Mouse (Mus musculus) lung, embryonic 16.5 days (tissue): ENCODE data around the gene Dnah11. TPM values are rescaled to one million over a fixed set of nuclear protein-coding genes. Genes with fewer than 3 reads are reported as not detected.
A peak's percentile ranks its signal among the peaks of the same experiment; 100 is the strongest.

Experiments
- ATAC-seq: fragments of 200-750 bp; cut with Nextera tagmentation; 2 replicates; pipeline ENCODE4 v1.8.0; 2017; ENCODE audit warnings: low read depth, mild to moderate bottlenecking, moderate library complexity
- H3K27ac ChIP-seq: fragments of 300-500 bp; sonication (generic); 2 replicates; pipeline ENCODE4 v1.5.1; 2014; ENCODE audit warnings: mild to moderate bottlenecking, control low read depth, low read length
- H3K27me3 ChIP-seq: fragments of 300-500 bp; sonication (generic); 2 replicates; pipeline ENCODE4 v1.6.1; 2014; ENCODE audit warnings: low read depth, low read length, mixed read lengths; ENCODE audit not compliant: control insufficient read depth, insufficient read depth
- H3K36me3 ChIP-seq: fragments of 300-500 bp; sonication (generic); 2 replicates; pipeline ENCODE4 v1.6.1; 2014; ENCODE audit warnings: low read length; ENCODE audit not compliant: control insufficient read depth, insufficient read depth
- H3K4me1 ChIP-seq: fragments of 300-500 bp; sonication (generic); replicated peaks from 2 replicates; pipeline ENCODE4 v1.6.1; 2014; ENCODE audit warnings: low read length, mixed read lengths; ENCODE audit not compliant: control insufficient read depth, insufficient read depth
- H3K4me2 ChIP-seq: fragments of 300-500 bp; sonication (generic); 2 replicates; pipeline ENCODE4 v1.6.1; 2014; ENCODE audit warnings: low read depth, low read length, control low read depth
- H3K4me3 ChIP-seq: fragments of 300-500 bp; sonication (generic); 2 replicates; pipeline ENCODE4 v1.5.1; 2014; ENCODE audit warnings: mild to moderate bottlenecking, low read length, control low read depth
- H3K9ac ChIP-seq: fragments of 300-500 bp; sonication (generic); 2 replicates; pipeline ENCODE4 v1.6.1; 2014; ENCODE audit warnings: low read length, control low read depth
- H3K9me3 ChIP-seq: fragments of 300-500 bp; sonication (generic); 2 replicates; pipeline ENCODE4 v1.6.1; 2016; ENCODE audit warnings: low read length; ENCODE audit not compliant: control insufficient read depth
- WGBS: fragments of 180-500 bp; shearing (Covaris S2); extraction: QIAGEN DNeasy Blood & Tissue Kit; methylation state at CpG from one replicate; pipeline ENCODE4 v1.1.7; 2014; 5-methylcytosine and 5-hydroxymethylcytosine counted together
- polyA plus RNA-seq: library from polyadenylated mRNA; unstranded; fragments of >200 nt; fragmentation: Nextera tagmentation; extraction: Ambion mirVana; gene quantifications from 2 replicates; pipeline ENCODE4 v1.2.1, GENCODE M21; 2015

Dnah11 gene
- polyA plus RNA-seq = 0.77 and 1.1 TPM in 2 replicates

DNA sequence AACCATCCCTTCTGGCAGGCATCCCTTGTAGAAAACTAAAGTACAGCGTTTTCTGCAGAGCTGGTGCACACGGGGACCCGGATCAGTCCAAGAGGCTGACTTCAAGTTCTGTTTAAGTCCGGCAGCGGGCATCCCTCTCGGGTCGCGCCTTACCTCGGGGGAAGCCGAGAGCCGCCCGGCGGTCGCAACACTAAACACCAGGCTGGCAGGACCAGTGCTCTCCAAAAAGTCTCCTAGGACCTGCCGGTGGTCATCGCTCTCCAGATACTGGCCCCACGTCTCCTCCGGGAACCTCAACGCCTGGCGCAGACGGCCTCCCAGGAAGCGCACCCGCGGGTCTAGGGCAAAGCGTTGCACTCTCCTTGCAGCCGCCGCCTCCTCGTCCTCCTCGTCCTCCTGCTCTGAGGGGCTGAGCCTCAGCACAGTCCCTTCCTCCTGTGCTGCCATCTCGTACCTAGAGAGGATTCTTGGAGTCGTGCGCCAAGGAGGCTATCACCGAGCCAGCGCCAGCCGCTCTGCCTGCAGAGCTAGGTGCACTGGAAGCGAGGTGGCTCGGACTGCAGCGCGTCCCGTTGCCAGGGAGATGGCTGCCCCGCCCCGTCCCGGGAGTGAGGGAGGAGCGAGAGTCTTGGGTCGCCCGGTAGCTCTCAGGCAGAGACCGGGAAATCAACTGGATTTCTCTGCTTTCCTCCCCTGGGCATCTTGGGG is at the start of gene Dnah11:
Gene Dnah11, minus strand, starts transcription at position 658 of the 708 bp plus-strand sequence.
- Histone ChIP-seq H3K9ac (peak within 1 kb of the TSS; percentile 53), H3K36me3 (no peaks in the 10 kb centered on the region), H3K9me3 (no peaks in the 10 kb centered on the region), H3K4me3 (peak within 1 kb of the TSS; percentile 55), H3K4me1 (peaks cover 10% of the 10 kb centered on the region; the same call in 1 of the 2 replicates), H3K27ac (no peak within 1 kb of the TSS), H3K27me3 (peaks cover 16% of the 10 kb centered on the region), H3K4me2 (peak within 1 kb of the TSS; percentile 71)
- peak; percentile 99 for ATAC-seq
- WGBS = under 1% methylated on average over 47 of the region's 47 CpGs

DNA sequence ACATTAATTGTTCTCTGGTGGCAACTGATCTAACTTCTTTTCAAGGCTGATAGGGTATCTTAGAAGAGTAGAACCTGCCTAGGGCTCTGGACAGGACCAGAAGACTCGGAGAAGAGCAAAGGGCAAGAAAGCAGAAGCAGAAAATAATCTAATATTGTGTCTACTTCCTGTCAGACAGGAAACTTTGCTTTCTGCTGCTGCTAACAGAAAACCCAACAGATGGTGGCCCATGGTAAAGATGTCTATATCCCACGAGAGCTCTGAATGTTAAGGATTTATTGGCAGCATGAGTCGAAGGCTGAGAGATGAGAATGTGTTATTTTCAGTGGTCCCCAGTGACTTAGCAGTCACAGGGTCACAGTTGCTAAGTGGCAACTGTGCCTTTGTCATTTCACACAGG is 22.3 kb upstream of the Dnah11 start:
- Histone ChIP-seq H3K9me3 (no peaks in the 10 kb centered on the region), H3K36me3 (no peaks in the 10 kb centered on the region), H3K27me3 (no peaks in the 10 kb centered on the region), H3K4me1 (no peaks in the 10 kb centered on the region), H3K9ac (no peak overlapping the region), H3K27ac (no peak overlapping the region), H3K4me3 (no peak overlapping the region), H3K4me2 (no peak overlapping the region)
- 52% methylated on average over 3 of the region's 3 CpGs for WGBS
- no peak for ATAC-seq

DNA sequence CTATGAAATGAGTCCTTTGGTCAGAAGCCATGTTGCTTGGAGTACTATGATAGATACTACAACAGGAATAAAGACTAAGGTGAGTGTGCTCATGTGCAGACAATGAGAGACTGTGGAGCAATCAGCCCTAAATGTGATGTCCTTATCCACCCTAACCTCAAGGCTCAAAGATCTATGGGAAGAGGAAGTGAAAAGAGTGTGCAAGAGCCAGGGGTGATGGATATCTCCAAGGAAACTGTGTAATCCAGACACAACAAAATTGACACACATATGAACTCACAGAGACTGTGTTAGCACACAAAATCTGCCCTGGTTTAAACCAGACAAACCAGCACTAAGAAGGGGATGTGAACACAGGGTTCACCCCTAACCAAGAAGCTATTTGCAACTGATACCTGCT is 21.2 kb upstream of the Dnah11 start:
- ATAC-seq = no peak
- Histone ChIP-seq H3K4me3 (no peak overlapping the region), H3K4me2 (no peak overlapping the region), H3K27me3 (no peaks in the 10 kb centered on the region), H3K4me1 (no peaks in the 10 kb centered on the region), H3K9ac (no peak overlapping the region), H3K36me3 (no peaks in the 10 kb centered on the region), H3K27ac (no peak overlapping the region), H3K9me3 (no peaks in the 10 kb centered on the region)

DNA sequence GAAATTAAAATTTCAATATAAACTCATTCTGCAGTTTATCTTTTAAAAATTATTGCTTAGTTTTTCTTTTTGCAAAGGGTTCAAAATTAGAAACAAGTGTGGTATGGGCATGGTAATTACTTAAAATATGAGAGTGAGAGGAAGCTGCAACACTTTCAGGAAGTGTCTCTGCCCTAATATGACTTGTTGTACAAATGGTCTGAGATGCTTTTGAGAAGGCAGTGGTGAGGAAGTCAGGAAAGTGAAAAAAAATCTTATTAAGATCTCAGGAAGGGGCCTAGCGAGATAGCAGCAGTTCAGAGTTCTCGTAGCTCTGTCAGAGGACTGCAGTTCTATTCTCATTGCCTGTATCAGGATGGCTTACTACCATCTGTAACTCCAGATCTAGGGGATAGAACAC is 13.3 kb upstream of the Dnah11 start:
- 57% methylated on average over 2 of the region's 2 CpGs for WGBS
- Histone ChIP-seq H3K4me1 (no peaks in the 10 kb centered on the region), H3K9me3 (no peaks in the 10 kb centered on the region), H3K4me3 (no peak overlapping the region), H3K27ac (no peak overlapping the region), H3K36me3 (no peaks in the 10 kb centered on the region), H3K27me3 (no peaks in the 10 kb centered on the region), H3K9ac (no peak overlapping the region), H3K4me2 (no peak overlapping the region)
- no peak for ATAC-seq

DNA sequence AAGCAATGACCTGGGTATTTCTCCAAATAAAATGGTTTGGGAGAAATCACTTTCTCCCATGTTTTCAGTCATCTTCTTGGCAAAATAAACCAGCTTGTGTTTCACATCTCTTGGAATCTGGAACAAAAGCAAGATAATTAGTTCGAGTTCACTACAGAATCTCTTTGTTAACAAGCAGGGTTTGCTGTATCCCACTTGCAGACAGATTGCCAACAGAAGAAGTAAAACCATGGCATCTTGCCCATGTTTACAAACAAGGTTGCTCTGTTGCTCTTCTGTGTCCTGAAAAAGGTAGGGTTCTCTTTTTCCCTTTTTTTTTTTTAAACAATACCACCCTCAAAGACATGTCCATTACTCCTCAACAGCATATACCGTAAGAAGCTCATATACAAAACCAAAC is 2.3 kb downstream of the Dnah11 start:
- no peak for ATAC-seq
- Histone ChIP-seq H3K4me2 (no peak overlapping the region), H3K27ac (no peak overlapping the region), H3K4me1 (peaks cover 10% of the 10 kb centered on the region; the same call in 1 of the 2 replicates), H3K9ac (no peak overlapping the region), H3K27me3 (peaks cover 16% of the 10 kb centered on the region), H3K9me3 (no peaks in the 10 kb centered on the region), H3K36me3 (no peaks in the 10 kb centered on the region), H3K4me3 (no peak overlapping the region)
- 38% methylated on average over 2 of the region's 2 CpGs for WGBS

DNA sequence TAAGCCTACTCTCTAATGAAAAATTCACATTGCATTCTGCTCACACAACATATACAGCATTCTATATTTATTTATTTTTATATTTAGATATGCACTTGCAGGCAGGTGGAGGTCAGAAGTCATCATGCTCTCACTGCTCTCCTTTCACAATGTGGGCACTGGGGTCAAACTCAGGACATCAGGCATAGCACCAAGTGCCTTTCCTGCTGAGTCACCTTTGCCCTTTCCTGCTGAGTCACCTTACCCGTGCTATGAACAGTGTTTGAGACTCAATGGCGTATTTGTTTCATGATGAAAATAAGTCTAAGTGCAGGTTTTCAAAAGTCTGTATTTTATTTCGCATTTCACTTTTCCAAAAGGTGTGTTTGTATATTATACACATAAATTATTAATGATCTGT is 9.3 kb downstream of the Dnah11 start:
- H3K36me3 ChIP-seq = no peaks in the 10 kb centered on the region
- ATAC-seq = no peak
- H3K4me2 ChIP-seq = no peak overlapping the region
- H3K4me3 ChIP-seq = no peak overlapping the region
- peaks cover 9% of the 10 kb centered on the region; the same call in 1 of the 2 replicates for H3K27me3 ChIP-seq
- peaks cover 10% of the 10 kb centered on the region for H3K4me1 ChIP-seq
- H3K27ac ChIP-seq = no peak overlapping the region
- WGBS = 76% methylated on average over 3 of the region's 3 CpGs
- H3K9me3 ChIP-seq = no peaks in the 10 kb centered on the region
- no peak overlapping the region for H3K9ac ChIP-seq

DNA sequence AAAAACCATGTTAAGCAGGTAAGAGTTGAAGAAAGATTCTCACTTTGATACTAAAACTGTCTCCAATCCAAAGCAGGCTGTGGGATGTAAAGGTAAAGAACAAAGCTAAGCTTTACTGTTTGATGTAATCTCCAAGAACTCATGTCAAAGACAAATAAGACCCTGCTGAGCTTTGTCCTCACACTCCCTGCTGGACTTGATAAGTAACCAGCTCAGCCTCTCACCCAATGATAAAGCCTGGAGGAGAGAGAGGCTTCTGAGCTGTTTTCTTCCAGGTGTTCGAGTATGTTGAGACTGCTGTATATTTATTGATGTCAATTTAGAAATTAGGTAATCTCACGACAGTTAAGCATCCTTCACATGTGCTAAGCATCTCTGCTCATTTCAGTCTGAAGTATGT is 11.2 kb downstream of the Dnah11 start:
- H3K27me3 ChIP-seq = peaks cover 9% of the 10 kb centered on the region; the same call in 1 of the 2 replicates
- ATAC-seq = no peak
- 23% methylated on average over 2 of the region's 2 CpGs for WGBS
- no peak overlapping the region for H3K4me3 ChIP-seq
- peaks cover 10% of the 10 kb centered on the region for H3K4me1 ChIP-seq
- no peaks in the 10 kb centered on the region for H3K9me3 ChIP-seq
- H3K4me2 ChIP-seq = no peak overlapping the region
- H3K27ac ChIP-seq = no peak overlapping the region
- H3K9ac ChIP-seq = no peak overlapping the region
- no peaks in the 10 kb centered on the region for H3K36me3 ChIP-seq

DNA sequence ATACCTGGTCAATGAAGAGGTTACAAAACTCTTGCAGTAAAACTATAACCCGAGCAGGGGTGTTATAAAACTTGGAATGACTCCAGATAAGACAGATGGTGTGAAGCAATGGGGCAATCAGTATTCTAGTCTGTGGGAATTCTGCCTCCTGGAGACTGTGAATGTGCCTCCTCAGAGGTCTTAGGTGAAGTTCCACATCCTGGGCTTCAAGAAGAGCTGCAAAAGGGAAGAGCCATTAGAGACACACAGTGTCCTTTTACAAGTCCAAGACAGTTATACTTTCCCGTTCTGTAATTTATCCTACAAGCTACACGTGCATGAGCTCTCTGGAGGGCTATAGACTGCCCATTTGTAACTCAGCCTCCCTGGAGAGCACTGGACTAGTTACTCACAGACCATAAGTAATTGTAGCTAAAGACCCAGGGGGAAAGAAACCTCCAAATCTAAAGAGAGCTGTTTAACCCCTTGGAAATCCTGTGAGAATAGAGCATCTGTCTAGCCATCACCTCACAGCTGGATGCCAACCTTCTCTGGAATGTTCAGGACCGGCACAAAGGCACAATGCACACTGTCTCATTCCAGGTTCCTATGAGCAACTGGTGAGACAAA is 11.9 kb downstream of the Dnah11 start:
- Histone ChIP-seq H3K4me2 (no peak overlapping the region), H3K4me1 (peaks cover 10% of the 10 kb centered on the region), H3K4me3 (no peak overlapping the region), H3K27ac (no peak overlapping the region), H3K9me3 (no peaks in the 10 kb centered on the region), H3K27me3 (peaks cover 9% of the 10 kb centered on the region; the same call in 1 of the 2 replicates), H3K9ac (no peak overlapping the region), H3K36me3 (no peaks in the 10 kb centered on the region)
- 8% methylated on average over 4 of the region's 4 CpGs for WGBS
- ATAC-seq = peak; percentile 73

DNA sequence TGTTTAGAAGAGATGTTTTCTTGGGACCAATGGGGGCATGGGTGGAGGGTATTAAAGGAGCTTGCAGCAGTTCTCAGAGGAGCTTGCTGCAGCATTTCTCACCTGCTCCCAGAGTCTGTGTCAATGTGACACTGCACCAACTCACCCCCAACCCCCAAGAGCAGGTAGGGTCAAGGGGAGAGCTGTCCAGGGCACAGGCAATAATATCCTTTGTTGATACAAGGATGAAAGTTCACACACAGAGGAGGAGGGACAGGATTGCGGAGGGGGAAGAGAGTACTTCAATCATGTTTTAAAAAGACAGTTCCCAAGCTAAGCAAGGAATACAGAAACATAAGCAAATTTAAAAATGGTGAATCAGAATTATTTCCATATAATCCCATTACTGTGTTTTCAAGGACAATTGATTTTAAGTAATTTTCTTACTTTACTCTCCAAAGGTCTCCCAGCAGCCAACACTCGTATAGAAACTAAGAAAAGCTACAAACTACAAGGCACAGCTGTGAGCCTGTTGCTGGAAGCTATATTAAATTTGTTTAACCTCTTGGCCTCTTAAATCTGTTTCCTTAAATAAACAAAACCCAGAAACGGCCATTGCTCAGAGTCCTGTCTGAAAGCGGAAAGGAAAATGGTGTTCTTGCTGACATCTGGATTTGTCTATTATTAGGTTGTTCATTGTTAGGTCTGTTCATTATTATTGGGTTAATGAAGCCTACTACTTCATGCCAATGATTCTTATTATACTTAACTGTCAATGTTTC is 12.5 kb downstream of the Dnah11 start:
- Histone ChIP-seq H3K27ac (no peak overlapping the region), H3K36me3 (no peaks in the 10 kb centered on the region), H3K4me2 (no peak overlapping the region), H3K4me1 (peaks cover 10% of the 10 kb centered on the region), H3K9me3 (no peaks in the 10 kb centered on the region), H3K4me3 (no peak overlapping the region), H3K9ac (no peak overlapping the region), H3K27me3 (peaks cover 9% of the 10 kb centered on the region; the same call in 1 of the 2 replicates)
- WGBS = 11% methylated on average over 4 of the region's 4 CpGs
- peak; percentile 78 for ATAC-seq
